Mouse (Mus musculus): ENCODE measurements at regions not wholly inside any gene's neighbourhood (a gene's known extent, or its start where the extent isn't known, plus 50 kb on each side); places are given as distances from the start of the nearest gene placed in this dataset.

DNA sequence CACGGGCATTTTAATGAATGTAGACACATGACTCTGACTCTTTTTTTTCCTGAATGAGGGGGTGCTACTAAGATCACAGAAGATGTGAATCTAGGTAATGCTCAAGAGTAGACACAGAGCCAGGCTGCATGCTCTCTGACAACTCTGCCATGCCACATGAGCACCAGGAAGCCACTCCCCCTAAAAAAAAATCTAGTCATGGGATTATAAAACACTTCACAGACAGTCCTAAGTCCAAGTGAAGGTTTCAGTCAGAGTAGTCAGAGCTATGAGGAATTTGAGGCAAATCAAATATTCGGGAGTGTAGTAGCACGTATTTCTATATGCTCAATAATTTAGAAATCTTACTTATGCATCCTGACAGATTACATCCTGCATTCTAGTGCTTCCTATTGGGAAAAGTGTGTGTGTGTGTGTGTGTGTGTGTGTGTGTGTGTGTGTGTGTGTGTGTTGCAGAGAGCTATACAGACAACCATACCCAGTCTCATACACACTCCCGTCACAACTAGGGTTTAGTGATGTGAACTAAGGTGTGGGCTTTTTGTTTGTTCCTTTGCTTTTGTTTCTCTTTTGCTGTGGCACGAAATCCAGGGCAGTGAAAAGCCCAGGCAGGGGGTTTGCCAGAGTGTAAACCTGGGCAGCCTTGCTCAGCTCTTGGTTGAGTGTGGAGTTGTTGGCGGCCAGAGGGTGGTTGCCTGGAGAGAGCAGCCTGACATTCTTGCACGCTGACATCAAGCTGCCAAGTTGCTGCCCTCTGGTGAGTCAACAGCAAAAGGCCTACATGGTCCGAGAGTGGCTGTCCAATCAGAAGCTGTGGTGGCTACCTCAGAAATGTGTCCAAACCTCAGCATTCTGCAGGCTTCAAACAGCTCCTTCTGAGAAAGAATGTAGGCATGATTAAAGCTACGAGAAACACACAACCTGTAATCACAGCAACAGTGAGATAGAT, 116.8 kb upstream of the Cdkn2b start:
- peak; percentile 31 to 68 for DNase-seq (ENCODE audit: extremely low spot score in 1 of 2, low spot score in 2 of 2)
- intact Hi-C loops (cut with DNase I): no loop called here

DNA sequence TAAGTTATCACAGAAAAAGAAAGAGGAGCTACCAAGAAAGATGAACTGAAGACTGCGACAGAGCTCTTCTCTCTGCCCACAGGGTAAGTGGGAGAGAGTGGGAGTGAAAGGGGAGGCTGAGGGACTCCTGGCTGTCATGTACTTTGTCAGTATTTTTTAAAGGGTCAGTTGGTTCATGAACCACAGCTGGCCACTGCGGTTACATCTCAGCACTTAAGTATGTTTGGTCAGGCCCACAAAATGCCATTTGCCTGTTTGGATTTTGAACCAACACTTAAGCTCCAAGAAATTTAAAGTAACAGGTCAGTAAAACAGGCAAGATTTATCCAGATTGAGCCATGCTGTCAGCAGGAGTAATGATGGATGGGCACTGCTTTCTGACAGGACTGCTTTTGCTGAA, 115.1 kb upstream of the Cdkn2b start:
- no peak for DNase-seq (ENCODE audit: extremely low spot score in 1 of 2, low spot score in 2 of 2)
- intact Hi-C loops (cut with DNase I): no loop called here

DNA sequence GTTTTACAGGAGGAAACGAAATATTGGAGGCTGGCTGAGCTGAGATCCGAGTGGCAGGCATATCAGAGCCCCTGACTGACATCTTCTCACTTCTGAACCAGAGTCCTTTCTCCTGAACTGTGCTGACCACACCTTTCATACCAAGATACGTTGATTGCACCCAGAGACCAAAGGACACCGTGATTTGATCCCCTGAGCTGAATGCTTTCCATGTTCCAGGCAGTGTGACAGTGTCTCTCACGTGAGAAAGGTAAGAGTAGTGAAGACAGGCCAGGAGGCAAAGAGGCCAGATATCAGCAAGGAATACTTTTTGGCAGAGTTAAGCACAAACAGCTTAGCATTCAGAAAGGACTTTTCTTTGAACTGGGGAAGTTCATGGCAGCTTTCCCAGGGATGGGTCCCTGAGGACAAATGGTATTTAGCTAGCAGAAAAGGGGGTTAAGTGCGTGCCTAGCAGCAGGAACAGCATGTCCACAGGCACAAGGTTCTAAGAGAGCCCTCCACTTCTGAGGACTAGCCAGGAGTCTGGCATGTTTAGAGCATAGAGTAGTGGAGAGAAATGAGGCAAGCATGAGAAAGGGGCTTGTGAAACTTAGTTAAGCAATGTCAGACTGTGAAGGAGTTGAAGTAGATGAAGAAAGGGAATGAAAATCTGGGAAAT, 111.0 kb upstream of the Cdkn2b start:
- DNase-seq (ENCODE audit: extremely low spot score in 1 of 2, low spot score in 2 of 2): peak in 1 of 2 experiments; percentile 78
- intact Hi-C loops (cut with DNase I): no loop called here

DNA sequence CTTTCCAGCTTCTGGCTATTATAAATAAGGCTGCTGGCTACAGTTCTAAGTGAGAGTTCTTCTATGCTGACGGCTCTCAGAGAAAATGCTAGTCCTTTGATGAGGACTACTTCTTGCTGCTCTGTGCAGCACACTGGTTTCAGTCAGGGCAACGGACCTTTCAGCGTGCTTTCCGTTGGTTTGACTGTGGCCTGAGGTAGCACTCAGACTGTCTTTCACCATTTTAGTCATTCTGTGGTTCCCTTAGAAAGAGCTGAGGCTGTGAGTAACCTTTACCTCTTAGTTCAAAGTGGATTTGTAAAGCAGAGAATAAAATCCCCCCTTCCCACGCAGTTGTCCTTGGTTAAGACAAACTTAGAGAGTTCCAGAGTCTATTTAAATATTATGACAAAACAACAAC, 110.0 kb upstream of the Cdkn2b start:
- DNase-seq (ENCODE audit: extremely low spot score in 1 of 2, low spot score in 2 of 2): no peak
- intact Hi-C loops (cut with DNase I): no loop called here

DNA sequence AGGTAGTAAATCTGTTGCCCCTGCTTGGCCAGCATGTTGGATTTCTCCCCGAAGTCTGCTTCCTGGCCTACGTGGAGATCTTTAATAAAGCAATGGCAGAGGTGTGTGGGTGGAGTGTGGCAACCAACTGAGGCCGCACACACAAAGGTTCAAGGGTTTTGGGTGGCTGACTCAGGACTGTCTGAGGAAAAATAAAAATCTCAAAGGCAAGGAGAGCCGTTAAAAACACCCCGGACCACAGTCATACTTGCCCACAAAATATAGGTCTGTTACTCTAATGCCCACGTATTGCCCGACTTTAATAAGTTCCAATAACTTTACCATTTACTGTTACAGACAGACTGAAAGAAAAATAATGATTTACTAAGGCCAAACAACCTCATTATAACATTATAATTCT, 108.7 kb upstream of the Cdkn2b start:
- intact Hi-C loops (cut with DNase I): no loop called here
- no peak for DNase-seq (ENCODE audit: extremely low spot score in 1 of 2, low spot score in 2 of 2)

DNA sequence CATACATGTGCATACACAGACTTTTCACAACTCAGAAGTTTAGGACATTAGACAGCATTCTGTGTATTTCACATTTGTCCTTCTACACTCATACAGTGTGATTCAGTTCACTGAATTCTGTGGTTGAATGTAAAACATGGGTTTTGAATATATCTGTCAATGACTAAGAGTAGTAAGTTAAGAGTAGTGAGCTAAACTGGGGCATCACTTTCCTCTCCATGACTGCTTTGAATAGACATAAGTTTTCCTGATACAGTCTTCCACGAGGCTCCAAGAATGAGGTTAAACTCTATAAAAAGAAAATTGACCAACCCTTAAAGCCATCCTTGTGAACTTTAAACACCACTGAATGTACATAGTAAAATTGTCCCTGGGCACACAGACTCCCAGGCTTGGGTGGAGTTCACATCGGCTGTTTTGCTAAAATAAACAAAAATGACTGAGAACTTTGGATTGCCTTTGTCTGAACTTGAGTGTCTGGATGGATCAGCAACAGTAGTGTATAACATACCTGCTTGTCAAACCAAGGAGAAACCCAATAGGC, 94.9 kb upstream of the Cdkn2b start:
- DNase-seq (ENCODE audit: extremely low spot score in 1 of 2, low spot score in 2 of 2): no peak
- intact Hi-C loops (cut with DNase I): no loop called here

DNA sequence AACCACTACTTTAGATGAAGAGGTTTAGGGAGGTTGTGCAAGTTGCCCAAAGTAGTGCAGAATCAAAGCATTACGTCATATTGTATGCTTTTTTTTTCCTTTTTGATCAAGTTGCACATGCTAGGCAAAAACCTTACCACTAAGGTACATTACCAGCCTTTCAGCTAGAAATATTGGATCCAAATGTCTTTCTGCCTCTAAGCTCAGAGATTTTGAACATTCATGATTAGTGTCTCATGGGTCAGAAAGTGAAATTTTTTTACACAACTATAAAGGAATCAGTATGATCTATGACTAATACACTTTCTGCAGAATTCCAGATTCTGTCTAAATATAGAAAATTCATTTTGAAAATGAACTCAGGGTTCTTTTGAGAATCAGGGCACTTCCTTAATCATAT, 92.3 kb upstream of the Cdkn2b start:
- intact Hi-C loops (cut with DNase I): no loop called here
- no peak for DNase-seq (ENCODE audit: extremely low spot score in 1 of 2, low spot score in 2 of 2)

DNA sequence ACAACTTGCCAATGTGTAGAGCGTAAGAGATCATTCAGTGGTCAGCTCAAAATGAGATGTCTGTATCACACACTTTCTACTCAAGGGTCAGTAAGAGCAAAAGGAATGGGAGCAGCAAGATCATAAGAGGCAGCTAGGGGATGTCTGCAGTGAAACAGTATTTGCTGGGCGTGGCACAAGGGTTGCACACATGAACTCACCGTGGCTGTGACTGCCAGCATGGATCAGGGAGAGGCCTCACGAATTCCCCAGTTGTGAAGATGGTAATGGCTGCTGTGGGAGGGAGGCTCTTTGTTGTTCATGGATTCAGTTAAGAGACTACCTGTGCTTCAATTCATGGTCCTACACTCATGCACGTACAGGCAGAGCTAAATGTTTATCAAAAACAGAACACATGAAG, 91.5 kb upstream of the Cdkn2b start:
- DNase-seq (ENCODE audit: extremely low spot score in 1 of 2, low spot score in 2 of 2): no peak
- intact Hi-C loops (cut with DNase I): no loop called here

DNA sequence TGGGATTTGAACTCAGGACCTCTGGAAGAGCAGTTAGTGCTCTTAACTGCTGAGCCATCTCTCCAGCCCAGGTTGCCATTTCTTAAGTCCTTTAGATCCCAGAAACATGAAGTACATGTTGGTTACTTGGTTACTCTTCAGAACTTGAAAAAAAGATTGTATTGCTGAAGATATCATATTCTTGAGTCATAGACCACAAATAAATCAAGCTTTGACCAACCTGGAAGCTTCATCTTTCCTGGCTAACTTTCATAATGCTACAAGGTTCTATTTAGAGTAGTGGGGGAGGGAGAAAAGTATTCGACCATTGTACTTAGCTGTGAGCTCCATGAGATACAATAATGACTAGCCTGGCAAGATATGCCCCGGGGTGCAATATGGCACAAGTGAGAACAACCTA, 90.9 kb upstream of the Cdkn2b start:
- intact Hi-C loops (cut with DNase I): no loop called here
- no peak for DNase-seq (ENCODE audit: extremely low spot score in 1 of 2, low spot score in 2 of 2)

DNA sequence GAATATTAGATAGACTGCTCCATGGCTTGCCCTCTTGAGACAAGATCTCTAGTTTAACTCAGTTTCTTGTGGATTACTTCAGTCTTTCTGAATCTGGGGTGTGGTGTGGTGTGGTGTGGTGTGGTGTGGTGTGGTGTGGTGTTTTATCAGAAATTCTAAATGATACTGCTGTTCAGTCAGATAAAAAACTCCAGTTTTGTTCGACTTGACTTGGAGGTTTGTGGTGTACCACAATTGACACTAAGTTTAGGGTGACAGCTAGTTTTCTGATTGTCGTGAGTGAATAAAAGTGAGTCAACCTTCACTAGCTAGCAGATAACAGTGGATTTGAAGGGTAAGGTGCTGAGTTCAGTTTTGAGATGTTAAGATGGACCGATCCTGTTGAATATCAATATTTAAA, 89.5 kb upstream of the Cdkn2b start:
- intact Hi-C loops (cut with DNase I): no loop called here
- DNase-seq (ENCODE audit: extremely low spot score in 1 of 2, low spot score in 2 of 2): no peak

DNA sequence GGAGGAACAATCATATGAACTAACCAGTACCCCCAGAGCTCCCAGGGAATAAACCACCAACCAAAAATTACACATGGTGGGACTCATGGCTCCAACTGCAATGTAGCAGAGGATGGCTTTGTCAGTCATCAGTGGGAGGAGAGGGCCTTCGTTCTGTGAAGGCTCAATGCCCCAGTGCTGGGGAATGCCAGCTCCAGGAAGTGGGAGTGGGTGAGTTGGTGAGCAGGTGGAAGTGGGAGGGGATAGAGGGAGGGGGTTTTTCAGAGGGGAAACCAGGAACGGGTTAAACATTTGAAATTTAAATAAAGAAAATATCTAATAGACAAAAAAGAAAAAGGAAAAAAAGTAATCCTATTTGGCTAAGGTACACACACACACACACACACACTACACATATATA, 88.4 kb upstream of the Cdkn2b start:
- DNase-seq (ENCODE audit: extremely low spot score in 1 of 2, low spot score in 2 of 2): no peak
- intact Hi-C loops (cut with DNase I): no loop called here

DNA sequence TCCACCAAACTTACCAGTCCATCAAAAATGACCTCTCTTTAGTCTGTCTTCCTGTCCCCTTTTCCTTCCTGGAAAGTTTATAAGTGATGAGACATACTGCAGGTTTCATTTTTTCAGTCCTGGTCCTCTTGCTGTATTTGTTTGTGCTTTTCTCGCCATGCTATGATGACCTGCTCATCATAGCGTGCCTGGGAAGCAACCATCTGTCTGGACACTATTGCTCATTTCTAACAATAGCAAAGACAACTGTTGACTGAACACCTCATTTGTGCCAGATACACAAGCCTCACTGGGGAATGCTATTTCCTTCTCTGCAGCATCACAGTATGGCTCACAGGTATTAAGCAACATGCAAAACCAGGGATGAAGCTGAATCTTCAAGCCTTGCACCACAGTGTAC, 85.2 kb upstream of the Cdkn2b start:
- DNase-seq (ENCODE audit: extremely low spot score in 1 of 2, low spot score in 2 of 2): no peak

DNA sequence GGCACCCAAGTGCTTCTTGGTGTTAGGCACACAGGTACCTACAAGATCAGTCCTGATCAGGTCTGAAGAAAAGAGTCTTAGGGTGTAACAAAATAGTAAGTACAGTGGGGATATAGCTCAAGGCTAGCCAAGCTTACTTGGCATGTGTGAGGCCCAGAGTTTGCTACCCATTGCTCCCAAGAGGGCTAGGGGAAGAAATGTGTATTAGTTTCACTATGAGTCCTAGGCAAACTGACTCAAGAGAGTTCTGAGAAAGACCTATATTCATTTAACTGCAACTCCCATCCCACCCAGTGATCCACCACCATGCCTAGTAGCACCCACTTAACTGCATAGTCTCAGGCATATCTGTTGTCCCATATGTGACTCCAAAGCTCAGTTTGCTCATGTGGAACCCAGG, 84.5 kb upstream of the Cdkn2b start:
- DNase-seq (ENCODE audit: extremely low spot score in 1 of 2, low spot score in 2 of 2): no peak
- intact Hi-C loops (cut with DNase I): no loop called here

More for the DNA sequence above, 85.2 kb upstream of the Cdkn2b start:
- intact Hi-C loops (cut with DNase I): no loop called here

DNA sequence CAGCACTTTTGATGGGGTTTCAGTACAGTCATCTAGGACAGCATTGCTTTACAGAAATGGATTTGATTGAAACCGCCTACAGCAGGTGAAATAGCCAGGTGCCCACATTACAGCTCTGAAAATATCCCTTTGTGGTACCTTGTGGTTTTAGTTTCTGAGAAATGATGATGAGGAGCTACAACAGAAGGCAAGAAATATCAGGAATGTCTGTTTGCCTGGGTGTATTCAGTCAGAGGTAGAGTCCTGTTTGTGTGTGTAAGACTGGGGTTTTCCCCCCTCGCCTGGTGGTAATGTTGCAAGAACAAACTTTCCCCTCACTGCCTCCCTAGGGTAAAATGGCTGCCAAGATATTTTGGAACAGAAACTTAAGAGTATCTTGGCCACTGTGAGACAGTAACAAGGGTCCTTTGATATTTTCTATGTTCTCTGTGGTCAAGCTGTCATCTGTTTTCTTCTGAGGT, 82.4 kb upstream of the Cdkn2b start:
- intact Hi-C loops (cut with DNase I): no loop called here

DNA sequence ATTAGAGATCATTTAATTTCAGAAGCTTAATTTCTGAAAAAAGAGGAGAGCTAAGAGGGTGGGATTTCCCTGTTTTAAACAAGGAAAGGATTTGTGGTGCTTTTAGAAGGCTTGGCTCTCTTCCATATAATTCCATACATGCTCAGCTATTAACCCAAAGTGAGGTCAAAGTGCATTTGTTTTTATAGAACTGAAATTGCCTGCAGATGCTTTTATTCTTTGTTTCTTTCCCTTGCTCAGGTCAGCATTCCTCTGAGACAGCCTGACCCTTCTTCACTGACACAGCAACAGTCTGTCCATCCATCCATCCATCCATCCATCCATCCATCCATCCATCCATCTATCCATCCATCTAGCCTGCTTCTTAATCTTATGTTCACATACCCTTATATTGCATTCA, 82.0 kb upstream of the Cdkn2b start:
- intact Hi-C loops (cut with DNase I): no loop called here
- no peak for DNase-seq (ENCODE audit: extremely low spot score in 1 of 2, low spot score in 2 of 2)

More for the DNA sequence above, 82.4 kb upstream of the Cdkn2b start:
- DNase-seq (ENCODE audit: extremely low spot score in 1 of 2, low spot score in 2 of 2): no peak

DNA sequence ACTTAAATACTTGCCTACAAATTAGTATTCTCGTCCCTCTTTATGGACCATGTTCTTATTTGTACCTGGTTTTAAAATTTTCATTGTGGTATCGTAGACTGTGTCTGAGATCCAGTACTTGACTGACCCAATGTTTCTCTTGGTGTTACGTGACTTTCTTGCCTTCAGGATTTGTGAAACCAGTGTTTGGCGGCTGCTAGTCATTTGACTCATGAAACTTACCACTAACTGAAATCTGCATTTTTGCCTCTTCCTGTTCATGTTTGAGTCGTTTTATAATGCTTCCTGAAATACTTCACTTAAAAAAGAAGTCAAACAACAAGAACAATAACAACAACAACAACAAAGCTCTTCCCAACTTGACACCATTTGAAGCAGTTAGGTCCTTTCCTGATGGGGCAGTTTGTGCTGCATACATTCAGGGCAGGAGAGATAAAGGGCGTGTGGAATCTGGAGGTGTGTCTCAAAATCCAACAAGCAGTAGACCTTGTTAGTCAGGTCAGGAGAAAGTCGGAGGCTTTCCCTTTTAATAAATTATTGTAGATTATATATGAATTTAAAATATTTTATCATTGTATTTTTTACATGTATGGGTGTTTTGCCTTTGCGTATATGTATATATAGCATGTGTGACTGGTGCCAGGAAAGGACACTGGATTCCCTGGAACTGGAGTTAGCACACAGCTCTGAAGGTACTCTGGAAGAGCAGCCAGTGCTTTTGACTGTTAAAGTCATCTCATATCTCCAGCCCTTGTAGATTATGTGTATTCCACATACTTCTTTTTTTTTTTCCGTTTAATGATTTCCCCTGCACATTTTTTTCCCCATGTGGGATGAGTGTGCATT, 80.8 kb upstream of the Cdkn2b start:
- DNase-seq (ENCODE audit: extremely low spot score in 1 of 2, low spot score in 2 of 2): no peak
- intact Hi-C loops (cut with DNase I): no loop called here

DNA sequence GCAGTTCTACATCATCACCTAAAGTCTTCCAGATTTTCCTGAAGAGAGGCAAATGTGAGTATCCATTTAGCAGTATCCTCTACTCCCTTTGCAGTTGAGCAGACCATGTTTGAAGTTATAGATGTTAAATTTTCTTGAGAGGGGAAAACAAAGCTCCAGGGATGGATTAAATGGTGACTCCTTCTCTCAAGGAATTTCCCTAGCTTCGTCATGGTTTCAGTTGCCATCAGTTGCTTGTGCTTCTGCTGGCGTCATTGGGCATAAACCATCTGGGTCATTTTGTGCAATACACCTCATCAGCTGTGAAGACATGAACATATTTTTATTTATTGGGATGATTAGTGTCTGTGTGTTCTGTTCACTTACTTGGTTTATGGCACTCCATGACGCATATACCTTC, 72.7 kb upstream of the Cdkn2b start:
- DNase-seq (ENCODE audit: extremely low spot score in 1 of 2, low spot score in 2 of 2): no peak
- intact Hi-C loops (cut with DNase I): no loop called here

DNA sequence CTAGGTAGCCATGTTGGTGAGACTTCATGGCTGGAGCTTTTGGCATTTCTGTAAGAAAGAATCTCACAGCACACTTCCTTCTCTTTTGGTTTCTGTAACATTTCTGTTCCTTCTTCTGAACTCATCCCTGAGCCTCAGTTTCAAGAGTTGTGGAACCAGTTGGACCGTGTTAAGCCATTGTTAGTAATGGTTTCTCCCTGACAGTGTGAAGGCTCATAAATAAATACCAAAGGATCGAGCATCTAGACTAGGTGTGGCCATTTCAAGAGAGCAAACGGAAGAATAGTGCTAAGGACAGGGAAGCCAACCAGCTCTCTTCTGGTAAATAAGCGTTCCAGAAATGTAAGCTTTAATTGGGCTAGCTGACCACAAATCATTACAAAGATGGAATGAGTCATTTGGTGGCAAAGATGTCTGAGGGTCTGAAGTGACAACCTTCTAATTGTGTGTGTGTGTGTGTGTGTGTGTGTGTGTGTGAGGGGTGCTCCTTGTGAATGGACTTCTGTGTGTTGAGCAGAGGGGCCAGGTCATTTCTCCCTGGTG, 71.7 kb upstream of the Cdkn2b start:
- no peak for DNase-seq (ENCODE audit: extremely low spot score in 1 of 2, low spot score in 2 of 2)
- intact Hi-C loops (cut with DNase I): no loop called here

DNA sequence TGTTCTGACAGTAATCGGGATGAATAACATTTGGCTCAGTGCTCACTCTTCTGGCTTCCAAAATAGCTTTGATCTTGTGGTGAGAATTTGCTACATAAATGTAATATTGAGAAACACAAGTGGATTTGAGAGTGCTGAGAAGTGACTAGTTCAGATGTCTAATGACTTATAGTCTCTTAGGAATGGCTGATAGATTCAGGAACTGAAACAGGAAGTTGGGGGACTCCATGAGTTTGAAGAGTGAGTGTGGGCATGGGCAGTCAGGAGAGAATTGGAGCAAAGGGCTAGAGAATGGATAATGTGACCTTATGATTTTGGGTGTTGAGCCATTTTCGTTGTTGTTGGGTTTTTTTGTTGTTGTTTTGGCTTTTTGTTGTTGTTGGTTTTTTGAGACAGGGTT, 70.9 kb upstream of the Cdkn2b start:
- intact Hi-C loops (cut with DNase I): no loop called here
- DNase-seq (ENCODE audit: extremely low spot score in 1 of 2, low spot score in 2 of 2): no peak
